Mouse (Mus musculus): ENCODE results near the gene Olfr800.

Gene Olfr800

GRCm38 (mm10) chr10:129657394-129657793 is at the start of gene Olfr800:
TSS of gene Olfr800 (plus strand) at chr10:129657694.
- DNase-seq (ENCODE audit: extremely low read depth, low read depth): no peak

- DNase-seq (ENCODE audit: extremely low read depth, low read depth): no peak
Observed at GRCm38 (mm10) chr10:129612470-129612869, 45.0 kb upstream of the Olfr800 start, which contains the start of gene Olfr796. TSS of gene Olfr796 (minus strand) at chr10:129612570.

DNA sequence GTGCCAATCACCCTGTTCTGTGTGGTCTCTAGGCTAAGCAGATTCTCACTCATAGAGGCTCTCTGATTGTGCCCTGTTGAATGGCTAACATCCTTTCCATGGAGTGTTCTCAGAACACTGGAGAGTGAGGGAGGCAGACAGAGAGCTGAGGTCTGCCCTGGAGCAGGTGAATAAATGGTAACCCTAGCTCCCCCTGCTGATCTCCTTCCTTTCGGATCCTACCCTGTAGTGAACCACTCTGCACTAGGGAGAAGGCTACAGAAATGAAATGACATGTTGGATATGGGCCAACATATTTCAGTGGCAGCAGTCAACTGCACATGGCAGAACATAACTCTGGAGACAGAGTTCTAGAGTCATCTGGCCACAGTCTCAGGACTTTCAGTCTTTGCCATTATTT is 35.8 kb upstream of the Olfr800 start:
- DNase-seq (ENCODE audit: extremely low read depth, low read depth): no peak

GRCm38 (mm10) chr10:129623251-129623650 is 34.2 kb upstream of the Olfr800 start:
- no peak for DNase-seq (ENCODE audit: extremely low read depth, low read depth)

DNA sequence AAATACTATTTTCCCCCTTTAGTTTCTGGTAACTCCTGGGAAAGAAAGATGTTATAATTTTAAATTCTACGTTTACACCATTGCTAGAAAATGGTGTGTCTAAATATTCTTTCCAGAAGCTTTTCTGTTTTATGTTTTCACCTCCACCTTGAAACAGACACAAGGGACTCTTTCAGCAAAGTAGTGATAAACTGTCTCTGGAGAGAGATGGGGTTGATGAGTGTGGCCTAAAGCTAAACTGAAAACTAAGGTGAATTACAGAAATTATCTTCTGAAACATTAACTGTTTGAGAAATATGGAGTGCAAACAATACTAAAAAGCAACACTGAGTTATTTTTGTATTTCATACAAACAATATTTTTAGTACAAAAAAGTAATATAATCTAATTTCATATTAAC is 29.7 kb upstream of the Olfr800 start, which contains the start of gene Olfr798:
Gene Olfr798, minus strand, starts transcription at position 101 of the 400 bp plus-strand sequence.
- DNase-seq (ENCODE audit: extremely low read depth, low read depth): no peak

GRCm38 (mm10) chr10:129637184-129637583 is 20.3 kb upstream of the Olfr800 start, which contains the start of gene Olfr799:
TSS of gene Olfr799 (plus strand) at chr10:129637484.
- DNase-seq (ENCODE audit: extremely low read depth, low read depth): no peak

GRCm38 (mm10) chr10:129651763-129652162 is 5.7 kb upstream of the Olfr800 start:
- no peak for DNase-seq (ENCODE audit: extremely low read depth, low read depth)

DNA sequence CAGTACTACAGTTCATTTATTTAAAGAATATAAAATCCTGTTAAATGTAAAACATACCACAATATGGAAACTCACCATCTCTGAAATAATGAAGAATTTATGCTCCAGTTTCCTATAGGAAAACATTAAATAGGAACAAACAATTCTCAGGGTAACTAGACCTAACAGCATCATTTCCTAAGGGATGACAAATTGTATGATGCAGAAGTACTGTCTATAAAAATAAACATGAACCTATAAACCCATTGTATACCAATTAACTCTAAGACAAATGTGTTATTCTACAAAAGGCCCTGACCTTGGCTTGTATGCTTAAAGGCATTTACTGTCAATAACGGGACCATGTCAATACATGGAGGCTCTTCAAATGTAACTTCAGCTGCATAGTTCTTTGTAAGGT is 16.3 kb downstream of the Olfr800 start, which contains the start of gene Olfr801:
Gene Olfr801, minus strand, starts transcription at position 101 of the 400 bp plus-strand sequence.
- no peak for DNase-seq (ENCODE audit: extremely low read depth, low read depth)

DNA sequence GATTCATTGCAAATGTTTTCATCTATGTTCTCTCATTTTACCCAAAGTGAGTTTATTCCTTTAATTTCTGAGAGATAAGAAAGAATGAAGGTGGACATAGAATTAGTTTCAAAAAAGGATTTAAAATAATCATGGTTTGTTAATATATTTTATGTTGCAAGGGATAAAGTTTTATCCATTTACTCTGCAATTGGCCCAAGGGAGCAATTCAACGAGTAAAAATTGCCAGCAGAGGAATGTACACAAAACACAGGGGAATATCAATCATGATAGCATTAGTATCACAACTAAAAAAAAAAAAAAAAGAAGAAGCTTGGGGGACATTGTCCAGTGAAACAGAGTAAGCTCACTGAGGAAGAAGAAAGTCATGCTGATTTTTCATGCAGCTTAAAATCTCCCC is 30.6 kb downstream of the Olfr800 start, which contains the start of gene Olfr802:
Gene Olfr802, minus strand, starts transcription at position 101 of the 400 bp plus-strand sequence.
- no peak for DNase-seq (ENCODE audit: extremely low read depth, low read depth)

DNA sequence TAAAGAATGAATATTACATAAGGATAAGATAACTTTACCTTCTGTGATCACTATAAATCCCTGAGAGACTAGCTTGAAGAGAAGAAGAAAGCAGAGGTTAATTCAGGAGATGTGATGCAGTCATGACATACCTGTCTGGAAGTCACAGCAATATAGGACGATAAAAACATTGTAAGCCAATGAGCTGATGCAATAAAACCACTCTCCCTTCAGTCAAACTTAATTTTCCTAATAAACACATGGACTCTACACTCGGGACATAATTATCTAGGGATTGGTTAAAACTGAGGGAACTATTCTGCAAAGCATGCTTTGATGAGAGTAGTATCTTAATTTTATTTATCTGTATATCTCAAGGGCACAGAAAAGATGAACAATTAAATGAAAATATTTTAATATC is 36.7 kb downstream of the Olfr800 start, which contains the start of gene Olfr803:
Gene Olfr803, minus strand, starts transcription at position 101 of the 400 bp plus-strand sequence.
- DNase-seq (ENCODE audit: extremely low read depth, low read depth): no peak

- no peak for DNase-seq (ENCODE audit: extremely low read depth, low read depth)
Observed at GRCm38 (mm10) chr10:129702910-129703309, 45.4 kb downstream of the Olfr800 start, which contains the start of gene Olfr804. TSS of gene Olfr804 (plus strand) at chr10:129703210.

All from MEL-GATA-1-ER (cell line).